Mouse (Mus musculus): ENCODE results near the gene Padi4. TPM values are rescaled to one million over a fixed set of nuclear protein-coding genes. Genes with fewer than 3 reads are reported as not detected.

Gene Padi4
- 1 to 10 TPM in 1 of 4 experiments, not detected in 3; 1.6 TPM for total RNA-seq (2022)

DNA sequence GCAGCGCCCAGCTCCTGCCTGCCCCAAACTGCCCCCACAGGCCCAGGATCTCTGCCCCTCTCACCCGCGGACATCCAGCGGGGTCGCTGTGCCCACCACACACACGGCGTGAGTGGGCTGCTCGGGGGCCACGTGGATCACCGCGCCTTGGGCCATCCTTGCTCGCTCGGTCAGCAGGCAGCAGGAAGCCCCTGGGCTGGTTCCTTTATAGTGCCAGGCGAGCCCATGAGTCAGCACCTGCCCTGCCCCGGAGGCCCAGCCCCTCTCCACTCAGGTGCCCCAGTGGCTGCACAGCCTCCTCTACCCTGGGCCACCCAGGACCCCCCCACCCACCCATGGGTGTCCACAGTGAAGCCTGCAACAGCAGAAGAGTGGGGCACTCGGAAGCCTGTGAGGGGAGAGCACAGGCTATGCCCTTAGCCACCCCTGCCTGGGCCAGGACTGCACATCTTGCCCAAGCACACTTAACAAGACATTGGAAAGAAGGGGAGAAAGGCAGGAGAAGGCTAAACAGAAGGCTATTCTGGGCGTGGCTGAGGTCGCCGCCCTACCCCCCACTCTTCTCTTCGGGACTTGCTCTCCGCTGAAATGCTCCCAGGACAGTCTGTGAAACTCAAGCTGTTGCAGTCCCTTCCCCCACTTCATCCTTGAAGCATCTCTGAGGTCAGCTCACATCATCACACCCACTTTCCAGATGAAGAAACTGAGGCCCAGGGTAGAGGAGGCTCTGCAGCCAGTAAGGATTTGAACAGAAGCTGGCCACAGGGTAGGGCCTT, at the start of gene Padi4:
Padi4 (minus strand) TSS at position 212 of the 776 bp plus-strand sequence.
- DNase-seq (ENCODE audit: low spot score in 2 of 2), result no peak

DNA sequence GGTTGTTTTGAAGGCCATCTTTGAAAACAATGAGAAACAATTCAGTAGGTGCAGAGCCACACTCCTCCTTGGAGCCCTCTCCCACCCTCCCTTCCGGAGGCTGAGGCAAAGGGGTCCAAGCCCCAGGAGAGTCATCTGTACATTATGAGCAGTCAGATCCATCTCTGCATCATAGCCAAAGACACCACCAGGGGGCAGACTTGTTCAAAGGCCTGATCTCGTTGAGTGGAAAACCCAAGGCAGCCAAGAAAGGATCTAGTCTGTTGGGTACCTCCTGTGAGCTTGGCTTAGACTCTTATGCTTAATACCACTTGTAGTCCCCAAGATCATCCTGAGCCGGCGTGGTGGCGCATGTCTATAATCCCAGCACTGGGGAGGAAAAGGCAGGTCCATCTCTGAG, 48.0 kb upstream of the Padi4 start:
- peak; percentile 16 to 32 for DNase-seq (ENCODE audit: low spot score in 2 of 2)

DNA sequence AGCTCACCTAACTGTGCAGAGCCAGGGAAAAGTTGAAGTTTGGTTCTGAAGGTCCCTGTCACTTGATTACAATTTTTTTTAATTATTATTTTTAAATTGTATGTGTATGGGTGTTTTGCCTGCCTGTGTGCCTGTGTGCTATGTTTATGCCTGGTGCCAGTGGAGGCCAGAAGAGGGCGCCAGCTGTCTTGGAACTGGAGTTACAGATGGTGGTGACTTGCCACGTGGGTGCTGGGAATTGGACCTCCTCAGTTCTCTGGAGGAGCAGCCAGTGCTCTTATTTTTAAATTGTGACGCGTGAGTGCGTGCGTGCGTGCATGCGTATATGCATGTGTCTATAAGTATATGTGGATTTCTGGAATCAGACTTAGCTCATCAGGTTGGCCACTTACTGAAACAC, 43.4 kb upstream of the Padi4 start:
- no peak for DNase-seq (ENCODE audit: low spot score in 2 of 2)

DNA sequence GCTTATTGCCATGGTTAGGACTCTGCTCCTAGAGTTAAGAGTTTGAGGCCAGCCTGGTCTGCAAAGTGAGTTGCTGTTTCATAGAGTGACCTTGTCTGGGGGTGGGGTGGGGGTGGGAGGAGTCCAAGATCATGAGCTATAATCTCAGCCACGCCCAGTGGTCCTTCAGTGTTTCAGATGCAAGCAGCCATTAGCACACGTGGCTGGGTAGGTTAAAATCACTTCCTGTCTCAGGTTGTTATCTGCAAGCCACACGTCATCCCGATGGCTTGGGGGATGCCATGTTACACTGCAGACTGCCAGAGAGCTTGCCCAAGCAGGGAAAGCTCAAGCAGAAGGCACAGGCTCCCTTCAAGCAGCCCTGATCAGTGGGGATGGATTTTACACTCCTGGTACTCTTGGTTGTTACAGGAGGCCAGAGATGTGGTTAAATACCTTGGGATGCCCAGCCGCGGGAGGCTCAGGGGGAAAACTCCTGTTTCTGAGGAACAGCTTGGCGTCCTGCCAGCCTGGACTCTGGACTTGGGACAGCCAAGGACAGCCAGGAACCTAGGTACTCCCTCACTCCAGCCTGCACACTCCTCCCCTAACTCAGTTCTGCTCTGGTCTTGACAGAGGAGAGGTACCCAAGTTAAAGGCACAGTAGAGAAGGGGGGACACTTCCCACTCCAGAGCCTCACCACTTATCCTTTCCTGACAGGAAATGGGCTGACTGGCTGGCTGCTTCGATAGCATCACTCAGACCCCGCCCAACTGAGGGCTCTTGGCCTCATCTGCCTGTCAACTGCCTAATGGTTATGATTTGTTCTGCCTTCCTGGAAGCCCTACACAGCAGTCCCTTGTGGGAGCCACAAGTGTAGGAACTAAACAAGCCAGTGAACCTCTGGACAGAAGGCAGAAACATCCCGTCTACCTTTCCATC, 42.2 kb upstream of the Padi4 start:
- no peak for DNase-seq (ENCODE audit: low spot score in 2 of 2)

DNA sequence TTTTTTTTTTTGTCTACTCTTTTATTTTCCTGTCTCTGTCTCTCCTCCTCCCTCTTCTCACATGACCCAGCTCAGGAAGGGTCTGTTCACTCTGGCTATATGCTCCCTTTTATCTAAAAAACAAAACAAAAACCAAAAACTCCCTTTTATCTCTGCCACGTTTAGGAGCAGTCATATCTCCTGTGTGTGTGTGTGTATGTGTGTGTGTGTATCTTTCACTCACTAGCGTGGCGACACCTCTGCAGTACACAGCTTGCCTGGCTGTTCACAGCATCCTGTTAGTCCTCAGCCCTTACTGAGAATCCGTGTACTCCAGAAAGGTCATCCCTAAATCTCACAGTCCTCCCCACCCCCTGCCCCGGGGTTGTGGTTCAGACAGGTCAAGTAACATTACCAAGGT, 41.5 kb upstream of the Padi4 start:
- no peak for DNase-seq (ENCODE audit: low spot score in 2 of 2)

DNA sequence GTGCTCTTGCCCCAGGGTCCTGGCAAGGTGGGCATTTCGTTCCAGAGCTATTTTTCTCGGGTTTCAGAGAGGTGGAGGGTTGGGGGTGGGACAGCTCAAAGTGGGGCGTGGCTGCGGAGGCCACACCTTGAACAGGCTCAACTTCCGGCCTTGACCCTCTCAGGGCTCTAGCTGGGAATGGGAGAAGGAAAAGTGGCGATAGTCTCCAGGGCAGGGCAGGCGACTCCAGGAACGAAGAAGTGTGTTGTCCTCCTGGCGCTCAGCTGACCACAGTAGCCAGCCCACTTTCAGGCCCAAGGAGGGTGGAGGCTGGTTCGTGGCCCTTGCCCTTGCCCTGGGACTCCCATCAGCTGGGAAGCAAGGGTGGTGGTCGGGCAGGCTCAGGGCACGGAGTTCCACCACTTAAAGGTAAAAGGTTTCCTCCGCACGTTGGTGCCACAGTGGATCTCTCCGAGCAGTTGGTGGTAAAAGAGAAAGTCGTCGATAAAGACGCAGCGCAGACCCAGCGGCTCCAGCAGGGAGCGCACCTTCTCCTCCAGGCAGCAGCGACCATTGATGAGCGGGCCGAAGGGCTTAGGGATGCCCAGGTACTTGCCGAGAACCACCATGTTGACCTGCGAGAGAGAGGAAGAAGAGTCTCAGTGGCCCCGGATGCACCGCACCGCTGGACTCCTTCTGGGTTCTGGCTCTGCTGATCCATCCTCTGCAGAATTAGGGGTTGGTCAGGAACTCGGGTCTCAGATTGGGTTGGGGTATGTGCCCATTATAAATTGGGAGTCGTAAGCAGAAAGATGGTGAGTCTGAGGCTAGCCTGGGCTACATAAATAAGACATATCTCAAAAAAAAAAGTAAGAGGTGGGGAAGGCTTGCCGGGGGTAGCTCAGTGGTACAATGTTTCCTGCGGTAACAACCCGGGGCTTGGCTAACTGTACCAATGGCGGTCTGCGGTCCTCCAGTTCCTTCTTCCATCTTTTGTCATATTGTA, 40.5 kb upstream of the Padi4 start:
- no peak for DNase-seq (ENCODE audit: low spot score in 2 of 2)

DNA sequence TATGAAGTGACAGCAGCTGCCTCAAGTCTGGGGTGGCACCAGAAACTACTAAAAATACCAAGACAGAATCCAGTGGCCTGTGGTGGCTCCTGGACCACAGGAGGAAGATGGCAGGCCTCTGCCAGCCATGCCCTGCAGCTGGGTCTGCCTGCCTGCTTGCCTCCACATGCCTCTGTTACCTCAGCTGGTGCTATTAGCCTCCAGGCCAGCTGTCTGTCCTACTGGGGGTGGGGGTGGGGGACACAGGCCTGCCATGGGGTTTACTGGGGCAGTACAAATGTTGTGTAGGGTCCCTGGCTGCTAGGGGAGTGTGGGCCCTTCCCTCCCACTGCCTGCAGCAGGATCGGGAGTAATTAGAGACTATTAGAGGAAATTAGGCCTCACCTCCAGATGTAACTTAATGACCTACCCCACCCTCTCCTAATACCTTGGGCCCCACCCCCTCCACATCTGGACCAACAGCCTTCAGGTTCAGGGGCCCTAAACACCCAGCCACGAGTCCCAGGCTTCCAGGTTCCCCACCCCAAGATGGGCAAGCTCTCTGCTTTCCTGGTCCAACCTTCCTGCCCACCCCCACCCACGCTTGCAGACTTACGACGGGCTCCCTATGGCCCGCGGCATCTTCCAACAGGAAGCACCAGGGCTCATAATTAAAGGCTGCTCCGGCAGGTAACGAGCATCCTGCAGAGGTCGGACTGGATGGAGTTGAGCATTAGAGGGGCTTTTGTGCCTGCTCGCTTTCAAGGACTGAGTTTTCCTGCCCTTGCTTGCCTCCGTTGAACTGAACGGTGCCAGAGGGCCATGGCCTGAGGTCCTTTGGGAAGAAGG, 39.5 kb upstream of the Padi4 start:
- DNase-seq (ENCODE audit: low spot score in 2 of 2), result no peak

DNA sequence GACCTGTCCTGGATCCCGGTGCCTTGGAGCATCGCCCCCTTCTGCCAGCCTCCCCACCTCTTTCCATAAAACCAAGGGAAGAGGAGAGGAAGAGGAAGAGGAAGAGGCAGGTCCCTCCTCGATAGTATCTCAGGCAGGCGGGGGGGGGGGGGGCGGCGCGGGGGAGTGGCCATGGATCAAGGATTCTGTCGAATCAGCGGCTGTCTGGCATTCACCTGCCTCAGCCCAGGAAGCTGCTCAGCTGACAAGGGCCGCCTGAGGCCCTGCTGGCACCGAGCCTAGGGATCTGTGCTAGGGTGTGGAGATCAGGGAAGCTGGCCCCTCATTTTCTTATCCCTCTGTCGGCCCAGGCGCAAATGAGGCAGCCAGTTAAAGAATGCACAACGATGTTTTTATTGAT, 38.6 kb upstream of the Padi4 start:
- no peak for DNase-seq (ENCODE audit: low spot score in 2 of 2)

DNA sequence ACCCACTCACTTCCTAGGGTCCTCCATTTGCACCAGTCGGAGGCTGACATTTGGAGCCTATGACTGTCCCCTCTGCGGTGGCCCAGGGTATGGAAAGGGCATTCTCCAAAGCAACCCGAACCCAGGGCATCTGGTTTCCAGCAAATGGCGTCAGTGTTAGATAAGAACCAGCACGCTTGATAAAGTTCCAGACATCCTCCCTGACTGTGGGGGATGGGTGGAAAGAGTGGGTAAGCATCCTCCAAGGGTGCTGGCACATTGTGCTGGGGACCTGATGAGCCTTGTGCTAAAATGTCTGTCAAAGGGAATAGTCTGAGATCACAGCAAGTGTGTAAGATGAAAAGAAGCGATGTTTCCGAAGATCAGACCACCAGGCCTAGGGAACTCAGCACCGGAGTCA, 38.2 kb upstream of the Padi4 start:
- no peak for DNase-seq (ENCODE audit: low spot score in 2 of 2)

DNA sequence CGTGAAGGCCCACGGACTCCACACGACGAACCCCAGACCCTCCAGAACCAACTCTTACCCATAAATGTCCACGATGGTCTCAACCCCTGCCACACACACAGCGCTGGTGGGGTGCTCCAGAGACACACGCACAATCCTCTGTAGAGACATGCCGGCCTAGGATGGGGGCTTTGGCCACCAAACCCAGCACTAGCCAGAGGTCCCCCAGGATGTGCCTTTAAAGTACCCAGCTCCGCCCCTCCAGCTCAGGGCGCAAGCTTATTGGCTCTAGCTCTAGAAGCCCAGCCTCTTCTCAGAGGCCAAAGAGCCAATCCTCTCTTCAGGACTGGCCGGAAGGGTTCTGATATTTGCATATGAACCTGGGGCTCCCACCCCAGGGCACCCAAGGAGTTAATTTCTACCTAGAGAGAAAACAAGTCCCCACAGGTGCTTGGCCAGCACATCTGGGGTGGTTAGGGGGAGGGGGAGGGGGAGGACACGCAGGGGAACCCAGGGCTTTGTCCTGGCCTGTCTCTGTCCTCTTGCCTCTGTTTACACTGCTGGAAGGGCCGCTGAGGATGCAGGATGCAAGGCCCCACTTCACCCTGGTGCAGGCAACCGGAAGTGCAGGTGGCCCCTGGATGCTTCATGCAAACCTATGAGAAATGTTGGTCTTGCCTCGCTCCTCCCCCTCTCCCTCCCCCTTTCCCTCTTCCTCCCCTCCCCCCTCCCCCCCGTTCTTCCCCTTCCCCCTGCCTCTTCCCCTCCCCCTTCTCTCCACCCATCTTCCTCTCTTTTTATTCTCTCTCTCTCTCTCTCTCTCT, 36.6 kb upstream of the Padi4 start, which contains the start of gene Padi3:
Padi3 (minus strand) TSS at position 191 of the 803 bp plus-strand sequence.
- no peak for DNase-seq (ENCODE audit: low spot score in 2 of 2)

DNA sequence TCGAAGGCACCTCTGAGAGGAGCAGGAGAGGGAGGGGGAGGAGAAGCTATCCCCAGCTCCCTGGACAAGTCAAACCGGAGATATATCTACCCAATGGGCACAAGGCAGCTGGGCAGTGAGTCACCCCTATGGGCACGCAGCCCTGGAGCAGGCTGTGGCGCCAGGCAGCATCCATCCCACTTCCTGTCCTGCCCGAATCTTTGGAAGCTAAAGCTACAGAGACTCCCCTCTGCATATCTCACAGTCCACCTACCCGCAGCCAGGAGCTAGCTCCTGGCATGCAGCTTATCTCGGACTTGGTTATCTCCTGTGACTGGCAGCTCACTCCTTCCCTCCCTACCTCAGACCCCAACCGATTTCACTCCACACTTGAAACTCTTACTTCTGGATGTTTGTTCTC, 35.1 kb upstream of the Padi4 start:
- no peak for DNase-seq (ENCODE audit: low spot score in 2 of 2)

DNA sequence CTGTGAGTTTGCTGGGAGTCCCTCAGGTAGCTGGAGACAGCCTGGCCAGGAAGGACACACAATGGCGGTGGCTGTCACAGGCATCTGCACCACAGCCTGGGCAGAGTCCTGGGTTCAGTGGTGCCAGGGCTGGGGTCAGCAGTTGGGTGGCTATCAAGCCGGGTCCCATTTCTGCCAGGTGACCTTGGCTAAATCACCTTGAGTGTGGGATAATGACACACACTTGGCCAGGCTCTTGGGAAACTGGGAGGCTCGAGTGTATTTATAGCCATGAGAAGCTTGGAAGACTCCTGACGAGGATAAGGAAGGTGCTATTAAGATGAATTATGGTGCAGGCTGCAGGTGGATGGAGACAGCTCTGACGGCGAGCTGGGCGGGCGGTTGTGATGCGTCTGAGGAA, 30.6 kb upstream of the Padi4 start:
- no peak for DNase-seq (ENCODE audit: low spot score in 2 of 2)

DNA sequence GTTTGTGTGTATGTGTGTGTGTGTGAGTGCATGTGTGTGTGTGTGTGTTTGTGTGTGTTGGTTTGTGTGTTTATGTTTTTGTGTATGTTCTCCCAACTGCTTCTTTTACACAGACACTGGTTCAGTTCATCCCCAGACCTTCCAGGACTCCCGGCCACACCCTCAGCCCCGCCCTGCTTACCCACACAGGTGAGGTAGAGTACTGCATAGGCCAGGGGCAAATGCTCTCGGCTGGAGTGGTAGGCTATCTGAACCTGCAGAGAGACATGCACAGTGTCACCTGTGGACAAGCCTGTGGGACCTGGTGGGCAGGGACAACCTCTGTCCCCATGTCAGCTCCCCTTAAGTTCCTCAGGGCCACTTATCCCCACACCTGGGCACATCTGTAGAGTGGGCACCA, 27.3 kb upstream of the Padi4 start:
- DNase-seq (ENCODE audit: low spot score in 2 of 2), result no peak

DNA sequence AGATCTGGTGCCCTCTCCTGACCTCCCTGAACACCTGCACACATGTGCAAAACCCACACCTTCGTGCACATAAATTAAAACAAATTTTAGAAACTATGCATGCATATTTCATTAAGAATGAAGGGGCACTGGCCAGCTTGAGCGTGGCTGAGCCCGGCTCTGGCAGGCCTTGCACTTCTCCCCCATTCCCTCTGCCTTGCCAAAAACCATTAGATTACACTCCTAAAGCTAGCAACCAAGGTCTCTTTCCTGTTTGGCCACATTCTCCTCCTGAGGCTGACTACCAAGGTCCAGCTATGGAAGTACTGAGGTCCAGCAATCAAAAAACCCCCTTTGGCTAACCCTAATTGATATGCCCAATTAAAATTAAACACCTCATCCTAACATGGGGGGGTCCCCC, 22.8 kb upstream of the Padi4 start:
- no peak for DNase-seq (ENCODE audit: low spot score in 2 of 2)

DNA sequence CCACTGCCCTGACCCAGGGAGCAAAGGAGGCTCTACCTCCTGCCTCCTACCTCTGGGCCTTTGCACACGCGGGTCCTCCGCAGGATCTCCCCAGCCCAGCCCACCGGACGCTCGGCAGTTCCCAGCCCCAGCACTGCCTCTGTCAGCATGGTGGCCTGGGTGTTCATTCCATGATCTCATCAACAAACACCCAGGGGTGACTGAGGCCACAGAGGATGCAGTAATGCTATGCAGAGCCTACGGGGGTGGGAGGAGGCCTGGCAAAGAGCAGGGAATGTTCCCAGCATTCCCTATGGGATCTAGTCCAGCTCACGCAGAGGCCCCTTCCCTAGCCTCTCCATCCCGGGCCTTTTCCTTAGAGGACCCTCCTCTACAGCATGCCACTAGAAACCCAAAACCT, 20.6 kb upstream of the Padi4 start:
- no peak for DNase-seq (ENCODE audit: low spot score in 2 of 2)

DNA sequence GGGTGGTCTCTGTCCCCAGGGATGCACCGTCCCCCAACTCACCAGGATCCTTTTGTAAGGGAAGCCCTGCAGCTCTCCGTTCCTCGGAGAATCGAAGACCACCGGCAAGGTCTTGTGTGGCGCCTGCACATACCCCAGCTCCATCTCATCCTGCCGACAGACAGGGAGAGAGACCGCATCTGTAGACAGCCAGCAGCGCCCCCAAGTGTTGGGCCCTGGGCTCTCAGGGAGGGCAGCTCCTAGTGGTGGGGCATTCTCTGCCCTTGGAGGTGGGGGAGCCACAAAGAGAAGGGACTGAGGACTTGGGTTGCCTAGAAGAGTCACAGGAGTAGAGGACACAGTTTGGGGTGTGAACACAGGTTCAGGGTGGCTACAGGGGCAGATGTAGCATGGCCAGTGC, 19.8 kb upstream of the Padi4 start:
- DNase-seq (ENCODE audit: low spot score in 2 of 2), result no peak

DNA sequence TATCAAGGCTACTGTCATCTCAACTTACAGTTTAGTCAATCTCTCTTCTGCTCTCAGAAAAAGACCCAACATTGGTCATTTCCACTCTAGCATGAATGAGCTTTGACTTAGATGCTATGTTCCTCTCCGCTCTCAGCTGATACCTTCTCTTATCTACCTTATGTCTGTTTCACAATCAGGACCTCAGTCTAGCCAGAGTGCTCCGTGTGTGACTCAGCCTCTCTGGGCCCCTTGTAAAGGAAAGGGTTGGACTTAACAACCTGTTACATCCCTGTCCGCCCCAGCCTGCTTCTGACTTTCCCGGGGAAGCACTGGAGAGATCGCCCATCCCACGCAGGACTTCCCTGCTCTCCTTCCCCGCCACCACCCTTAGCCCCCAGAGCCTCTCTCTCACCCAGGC, 18.5 kb upstream of the Padi4 start:
- no peak for DNase-seq (ENCODE audit: low spot score in 2 of 2)

DNA sequence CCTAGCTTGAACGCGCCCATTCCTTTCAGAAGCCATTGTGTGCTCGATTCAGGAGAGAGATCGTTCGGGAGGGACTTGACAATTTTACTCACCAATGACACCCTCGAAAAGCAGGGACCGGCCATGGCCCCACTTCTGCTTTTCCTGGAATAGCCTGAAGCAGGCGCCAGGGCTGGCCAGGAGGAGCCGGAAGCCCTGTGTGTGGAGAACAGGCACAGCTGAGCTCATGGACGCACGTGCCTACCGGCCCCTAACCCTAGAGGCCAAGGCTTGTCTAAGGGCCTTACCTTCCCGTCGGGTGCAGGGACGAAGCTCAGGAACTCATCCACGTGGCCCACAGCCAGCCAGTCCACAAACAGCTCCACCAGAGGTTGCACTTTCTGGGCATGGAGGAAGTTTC, 17.0 kb upstream of the Padi4 start:
- no peak for DNase-seq (ENCODE audit: low spot score in 2 of 2)

DNA sequence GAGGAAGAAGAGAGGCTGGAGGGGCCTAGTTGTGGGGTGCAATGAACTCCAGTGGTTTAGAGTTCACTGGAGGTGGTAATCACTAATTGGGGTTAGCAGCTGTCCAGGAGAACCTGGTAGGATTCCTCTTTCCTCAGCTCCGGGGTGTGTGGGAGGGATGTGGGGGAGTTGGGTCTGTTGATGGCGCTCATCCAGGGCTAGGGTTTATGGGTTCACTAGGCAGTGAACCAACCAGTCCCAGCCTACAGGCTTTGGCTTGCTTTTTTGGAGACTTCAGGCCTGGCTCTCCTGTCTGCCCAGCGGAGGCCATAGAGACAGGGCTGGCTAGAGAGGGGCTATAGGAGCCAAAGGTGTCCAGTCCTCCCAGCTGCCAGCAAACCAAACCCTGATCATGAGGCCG, 15.9 kb upstream of the Padi4 start:
- DNase-seq (ENCODE audit: low spot score in 2 of 2), result no peak

DNA sequence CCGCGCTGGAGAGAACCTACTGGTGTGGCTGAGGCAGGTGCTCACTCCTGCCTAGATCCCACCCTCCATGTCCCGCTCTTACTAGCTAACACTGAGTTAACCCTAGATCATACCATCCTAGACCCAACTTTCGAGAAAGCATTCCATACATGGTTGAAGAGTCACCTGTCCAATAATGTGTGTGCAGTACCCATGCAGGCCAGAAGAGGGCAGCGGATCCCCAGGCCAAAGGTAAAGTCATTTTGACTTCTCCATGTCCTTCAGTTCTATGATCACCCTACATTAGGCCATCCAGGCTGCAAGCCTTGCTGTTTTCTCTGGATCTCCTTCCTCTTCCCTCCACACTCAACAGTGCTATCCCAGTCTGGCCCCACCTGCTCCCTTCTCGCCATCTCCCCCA, 14.9 kb upstream of the Padi4 start:
- peak in 1 of 2 experiments; percentile 19 for DNase-seq (ENCODE audit: low spot score in 2 of 2)
